Mouse (Mus musculus): ENCODE results near the gene Spata18.

Gene Spata18

GRCm38 (mm10) chr5:73666695-73667094 is 15.5 kb downstream of the Spata18 start:
- no peak for DNase-seq (ENCODE audit: low read depth)

- DNase-seq (ENCODE audit: low read depth) = no peak
These were observed 16.7 kb downstream of the Spata18 start for GRCm38 (mm10) chr5:73667877-73668276.

- DNase-seq (ENCODE audit: low read depth) = no peak
These were observed 18.2 kb downstream of the Spata18 start for GRCm38 (mm10) chr5:73669386-73669785.

- no peak for DNase-seq (ENCODE audit: low read depth)
These were observed 24.4 kb downstream of the Spata18 start for GRCm38 (mm10) chr5:73675604-73676003.

- DNase-seq (ENCODE audit: low read depth) = no peak
These were observed 25.4 kb downstream of the Spata18 start for GRCm38 (mm10) chr5:73676626-73677025.

- DNase-seq (ENCODE audit: low read depth) = no peak
These were observed 32.0 kb downstream of the Spata18 start for GRCm38 (mm10) chr5:73683221-73683620.

GRCm38 (mm10) chr5:73683706-73684409 is 32.7 kb downstream of the Spata18 start:
- no peak for DNase-seq (ENCODE audit: low read depth)

GRCm38 (mm10) chr5:73686149-73686548 is 35.0 kb downstream of the Spata18 start:
- DNase-seq (ENCODE audit: low read depth) = no peak

GRCm38 (mm10) chr5:73688576-73688975 is 37.4 kb downstream of the Spata18 start:
- DNase-seq (ENCODE audit: low read depth) = no peak

GRCm38 (mm10) chr5:73690146-73690545 is 39.0 kb downstream of the Spata18 start:
- DNase-seq (ENCODE audit: low read depth) = no peak

- no peak for DNase-seq (ENCODE audit: low read depth)
These were observed 40.7 kb downstream of the Spata18 start for GRCm38 (mm10) chr5:73691723-73692520.

- no peak for DNase-seq (ENCODE audit: low read depth)
These were observed 42.6 kb downstream of the Spata18 start for GRCm38 (mm10) chr5:73693778-73694177.

GRCm38 (mm10) chr5:73694254-73695015 is 43.3 kb downstream of the Spata18 start:
- no peak for DNase-seq (ENCODE audit: low read depth)

GRCm38 (mm10) chr5:73697700-73698099 is 46.5 kb downstream of the Spata18 start:
- DNase-seq (ENCODE audit: low read depth) = no peak

GRCm38 (mm10) chr5:73701063-73701890 is 50.1 kb downstream of the Spata18 start:
- DNase-seq (ENCODE audit: low read depth) = no peak

- DNase-seq (ENCODE audit: low read depth) = no peak
These were observed 50.9 kb downstream of the Spata18 start for GRCm38 (mm10) chr5:73701946-73702710.

GRCm38 (mm10) chr5:73703096-73703495 is 51.9 kb downstream of the Spata18 start:
- DNase-seq (ENCODE audit: low read depth) = no peak

- DNase-seq (ENCODE audit: low read depth) = no peak
These were observed 53.1 kb downstream of the Spata18 start for GRCm38 (mm10) chr5:73704263-73704662.

GRCm38 (mm10) chr5:73704757-73705156 is 53.6 kb downstream of the Spata18 start:
- no peak for DNase-seq (ENCODE audit: low read depth)

GRCm38 (mm10) chr5:73705290-73705689 is 54.1 kb downstream of the Spata18 start:
- no peak for DNase-seq (ENCODE audit: low read depth)

- no peak for DNase-seq (ENCODE audit: low read depth)
These were observed 61.7 kb downstream of the Spata18 start for GRCm38 (mm10) chr5:73712852-73713251.

All from naive thymus-derived CD4-positive, alpha-beta T cell, adult 2 months (primary cell).